ENCODE assay signal across 19 mouse cellular contexts in genomic region chr11:90098471-90098870, GRCm38 (mm10).
DNase-seq lines count a peak whose midpoint lies in the region; ATAC-seq and TF ChIP-seq lines count a peak whose summit lies in the region.
"Had no signal": no experiment of that assay in that cellular context is flagged by ENCODE, and none has a peak within 500 bp of the region (broad histone marks: within the 10 kb centered on the region; RNA-seq: fewer than 3 reads in every experiment).

No protein-coding gene starts in this region.

- no peak overlapping the region for H3K9ac ChIP-seq in lung, embryonic 15.5 days
- no peak overlapping the region for H3K9ac ChIP-seq in lung, postnatal 0 days (replicated peaks; ENCODE audit: low read depth)
- H3K9ac ChIP-seq: embryonic facial prominence, embryonic 13.5 days; embryonic facial prominence, embryonic 15.5 days; forebrain, embryonic 12.5 days had no signal

- no peak for DNase-seq in lung, adult 18-20 months
- DNase-seq in lung, postnatal 0 days (ENCODE audit: low spot score), result no peak
- DNase-seq in lung, postnatal 10 days, result no peak
- DNase-seq: adrenal gland, adult 2 months; adrenal gland, postnatal 25 days; cerebellum, adult 11 months; cerebellum, adult 18-20 months; cerebellum, adult 8-10 months; cerebellum, adult 9-11 months; cerebellum, postnatal 36 days; embryo, embryonic 11 days had no signal

- H3K9me3 ChIP-seq in lung, embryonic 15.5 days, result no peaks in the 10 kb centered on the region
- no peaks in the 10 kb centered on the region for H3K9me3 ChIP-seq in lung, postnatal 0 days (ENCODE audit: low read length)
- H3K9me3 ChIP-seq: embryonic facial prominence, embryonic 13.5 days; embryonic facial prominence, embryonic 15.5 days; forebrain, embryonic 10.5 days; forebrain, embryonic 12.5 days had no signal

- H3K36me3 ChIP-seq in lung, embryonic 15.5 days, result no peaks in the 10 kb centered on the region
- H3K36me3 ChIP-seq in lung, postnatal 0 days (ENCODE audit: insufficient read depth, low read length), result no peaks in the 10 kb centered on the region
- H3K36me3 ChIP-seq: embryonic facial prominence, embryonic 13.5 days; embryonic facial prominence, embryonic 15.5 days; forebrain, embryonic 10.5 days; forebrain, embryonic 12.5 days had no signal

- H3K4me3 ChIP-seq in lung, embryonic 15.5 days, result no peak overlapping the region
- no peak overlapping the region for H3K4me3 ChIP-seq in lung, postnatal 0 days (ENCODE audit: low read depth, low read length)
- H3K4me3 ChIP-seq: embryonic facial prominence, embryonic 13.5 days; embryonic facial prominence, embryonic 15.5 days; erythroblast, embryonic 14.5 days; forebrain, embryonic 10.5 days; forebrain, embryonic 12.5 days had no signal

- no peak for ATAC-seq in lung, embryonic 15.5 days (ENCODE audit: borderline replicate concordance, extremely low read depth, low FRiP score, low TSS enrichment)
- no peak for ATAC-seq in lung, postnatal 0 days
- ATAC-seq: forebrain, embryonic 14.5 days; forebrain, embryonic 16.5 days had no signal

- no peak for TF ChIP-seq EP300 in lung, postnatal 0 days (IDR thresholded peaks at IDR 0.05)

- peaks cover 30% of the 10 kb centered on the region for H3K4me1 ChIP-seq in lung, embryonic 15.5 days
- peaks cover 11% of the 10 kb centered on the region; the same call in 1 of the 2 replicates for H3K4me1 ChIP-seq in lung, postnatal 0 days (ENCODE audit: insufficient read depth, low read depth, low read length)
- H3K4me1 ChIP-seq: forebrain, embryonic 12.5 days had no signal

- no peak for TF ChIP-seq CTCF in lung, postnatal 0 days (IDR thresholded peaks at IDR 0.05)

- no peak overlapping the region for H3K4me2 ChIP-seq in lung, embryonic 15.5 days
- H3K4me2 ChIP-seq in lung, postnatal 0 days (replicated peaks; ENCODE audit: low read depth, low read length), result no peak overlapping the region
- H3K4me2 ChIP-seq: embryonic facial prominence, embryonic 13.5 days; embryonic facial prominence, embryonic 15.5 days; forebrain, embryonic 12.5 days had no signal

- peak overlapping the region; percentile 32; the same call in 1 of the 2 replicates for H3K27ac ChIP-seq in lung, embryonic 15.5 days
- peak overlapping the region; percentile 10; the same call in 1 of the 2 replicates for H3K27ac ChIP-seq in lung, postnatal 0 days (ENCODE audit: low read length)
- H3K27ac ChIP-seq: embryonic facial prominence, embryonic 13.5 days; embryonic facial prominence, embryonic 15.5 days; forebrain, embryonic 10.5 days; forebrain, embryonic 12.5 days had no signal

- WGBS in lung, embryonic 15.5 days, result 73% methylated on average over 7 of the region's 7 CpGs
- 71% methylated on average over 7 of the region's 7 CpGs for WGBS in lung, postnatal 0 days

- no peaks in the 10 kb centered on the region for H3K27me3 ChIP-seq in lung, embryonic 15.5 days
- H3K27me3 ChIP-seq in lung, postnatal 0 days (replicated peaks; ENCODE audit: insufficient read depth, low read length), result no peaks in the 10 kb centered on the region
- H3K27me3 ChIP-seq: embryonic facial prominence, embryonic 13.5 days; embryonic facial prominence, embryonic 15.5 days; forebrain, embryonic 12.5 days had no signal
